Mouse (Mus musculus) ES-Bruce4 (cell line): ENCODE measurements around the gene Slc30a5. TPM values are rescaled to one million over a fixed set of nuclear protein-coding genes. Genes with fewer than 3 reads are reported as not detected.

Experiments used
- H3K27ac ChIP-seq: 2 replicates; pipeline ENCODE4 v1.5.1; 2012; ENCODE audit warnings: low read length, inconsistent platforms; ENCODE audit not compliant: insufficient read depth
- H3K27me3 ChIP-seq: 2 replicates; pipeline ENCODE4 v1.6.1; 2012; ENCODE audit warnings: mild to moderate bottlenecking, low read length, inconsistent platforms; ENCODE audit not compliant: control insufficient read depth, poor library complexity, insufficient read depth, severe bottlenecking
- H3K36me3 ChIP-seq: 2 replicates; pipeline ENCODE4 v1.6.1; 2012; ENCODE audit warnings: inconsistent platforms, mild to moderate bottlenecking, low read length, moderate library complexity; ENCODE audit not compliant: control insufficient read depth, poor library complexity, insufficient read depth, severe bottlenecking
- H3K4me1 ChIP-seq: one replicate; pipeline ENCODE4 v1.8.1; 2011; ENCODE audit warnings: low read length; ENCODE audit not compliant: control insufficient read depth, insufficient read depth
- H3K4me3 ChIP-seq: 2 replicates; pipeline ENCODE4 v1.5.1; 2011; ENCODE audit warnings: low read depth, mild to moderate bottlenecking, low read length
- H3K9ac ChIP-seq: 2 replicates; pipeline ENCODE4 v1.6.1; 2012; ENCODE audit warnings: low read depth, mild to moderate bottlenecking, inconsistent platforms; ENCODE audit not compliant: poor library complexity, severe bottlenecking
- H3K9me3 ChIP-seq: replicated peaks from 2 replicates; pipeline ENCODE4 v1.6.1; 2012; ENCODE audit warnings: mild to moderate bottlenecking, low read length, inconsistent platforms; ENCODE audit not compliant: control insufficient read depth, poor library complexity, insufficient read depth, severe bottlenecking
- CTCF ChIP-seq: IDR thresholded peaks from one replicate; pipeline ENCODE4 v1.8.1; 2011; ENCODE audit warnings: low read depth, low read length
- EP300 ChIP-seq: IDR thresholded peaks from 2 replicates; pipeline ENCODE4 v1.6.1; 2011; ENCODE audit warnings: low read depth, low read length; ENCODE audit not compliant: insufficient read depth
- POLR2A ChIP-seq: IDR thresholded peaks from one replicate; pipeline ENCODE4 v1.8.1; 2011; ENCODE audit warnings: low read length; ENCODE audit not compliant: insufficient read depth
- polyA plus RNA-seq: library from polyadenylated mRNA; stranded (reverse); fragments of >200 nt; gene quantifications from 2 replicates; pipeline ENCODE4 v1.2.4, GENCODE M21; 2011; ENCODE audit warnings: low read depth; ENCODE audit not compliant: missing spikeins, insufficient read depth, insufficient read length

Gene Slc30a5
- polyA plus RNA-seq = 52.6 and 54.5 TPM in 2 replicates

- TF ChIP-seq EP300 (no peak), POLR2A (peak; percentile 71), CTCF (peak; percentile 72)
- H3K36me3 ChIP-seq = 0 out of 2 replicates have a peak, but pooled peaks cover 2% of the 10 kb centered on the region
- peak within 1 kb of the TSS; percentile 87 for H3K9ac ChIP-seq
- no peak within 1 kb of the TSS for H3K27ac ChIP-seq
- H3K4me1 ChIP-seq = peaks cover 3% of the 10 kb centered on the region
- no peaks in the 10 kb centered on the region for H3K9me3 ChIP-seq
- H3K4me3 ChIP-seq = peak within 1 kb of the TSS; percentile 98
- H3K27me3 ChIP-seq = no peaks in the 10 kb centered on the region
Observed at GRCm38 (mm10) chr13:100832741-100833639, at the start of gene Slc30a5. Gene Slc30a5, minus strand, starts transcription at chr13:100833427.

- H3K27me3 ChIP-seq = no peaks in the 10 kb centered on the region
- no peak overlapping the region for H3K4me3 ChIP-seq
- H3K36me3 ChIP-seq = no peaks in the 10 kb centered on the region
- TF ChIP-seq CTCF = no peak
- TF ChIP-seq POLR2A = no peak
- TF ChIP-seq EP300 = no peak
- no peaks in the 10 kb centered on the region for H3K4me1 ChIP-seq
- no peaks in the 10 kb centered on the region for H3K9me3 ChIP-seq
- no peak overlapping the region for H3K9ac ChIP-seq
- H3K27ac ChIP-seq = no peak overlapping the region
Observed at GRCm38 (mm10) chr13:100881944-100882343, 48.7 kb upstream of the Slc30a5 start.

- TF ChIP-seq CTCF = no peak
- TF ChIP-seq EP300 = no peak
- TF ChIP-seq POLR2A = no peak
- no peak overlapping the region for H3K27ac ChIP-seq
- H3K9ac ChIP-seq = no peak overlapping the region
- no peaks in the 10 kb centered on the region for H3K27me3 ChIP-seq
- H3K4me3 ChIP-seq = no peak overlapping the region
- H3K9me3 ChIP-seq = no peaks in the 10 kb centered on the region
- H3K36me3 ChIP-seq = no peaks in the 10 kb centered on the region
- H3K4me1 ChIP-seq = no peaks in the 10 kb centered on the region
Observed at GRCm38 (mm10) chr13:100879806-100880205, 46.6 kb upstream of the Slc30a5 start.

- H3K4me1 ChIP-seq = no peaks in the 10 kb centered on the region
- no peaks in the 10 kb centered on the region for H3K36me3 ChIP-seq
- no peaks in the 10 kb centered on the region for H3K27me3 ChIP-seq
- H3K27ac ChIP-seq = no peak overlapping the region
- no peaks in the 10 kb centered on the region for H3K9me3 ChIP-seq
- no peak overlapping the region for H3K9ac ChIP-seq
- no peak overlapping the region for H3K4me3 ChIP-seq
- TF ChIP-seq POLR2A (no peak), EP300 (no peak), CTCF (no peak)
Observed at GRCm38 (mm10) chr13:100879326-100879725, 46.1 kb upstream of the Slc30a5 start.

GRCm38 (mm10) chr13:100878264-100878663 lies 45.0 kb upstream of the Slc30a5 start:
- no peak for TF ChIP-seq POLR2A
- no peak for TF ChIP-seq CTCF
- TF ChIP-seq EP300 = no peak
- no peaks in the 10 kb centered on the region for H3K4me1 ChIP-seq
- H3K9ac ChIP-seq = no peak overlapping the region
- H3K36me3 ChIP-seq = no peaks in the 10 kb centered on the region
- no peaks in the 10 kb centered on the region for H3K9me3 ChIP-seq
- no peaks in the 10 kb centered on the region for H3K27me3 ChIP-seq
- H3K27ac ChIP-seq = no peak overlapping the region
- H3K4me3 ChIP-seq = no peak overlapping the region

GRCm38 (mm10) chr13:100877703-100878102 lies 44.5 kb upstream of the Slc30a5 start:
- Histone ChIP-seq H3K4me1 (no peaks in the 10 kb centered on the region), H3K27me3 (no peaks in the 10 kb centered on the region), H3K9ac (no peak overlapping the region), H3K4me3 (no peak overlapping the region), H3K27ac (no peak overlapping the region), H3K9me3 (no peaks in the 10 kb centered on the region), H3K36me3 (no peaks in the 10 kb centered on the region)
- TF ChIP-seq CTCF (no peak), EP300 (no peak), POLR2A (no peak)
